9 mouse cellular contexts compared by ENCODE assay signal in genomic region chr2:85123869-85124535, GRCm38 (mm10). TPM values are rescaled to one million over a fixed set of nuclear protein-coding genes. Genes with fewer than 3 reads are reported as not detected.
DNase-seq lines count a peak whose midpoint lies in the region; ATAC-seq lines count a peak whose summit lies in the region.
"Had no signal": no experiment of that assay in that cellular context is flagged by ENCODE, and none has a peak within 500 bp of the region (broad histone marks: within the 10 kb centered on the region; RNA-seq: fewer than 3 reads in every experiment).

No protein-coding gene starts in this region.

- H3K9me3 ChIP-seq in hindbrain, embryonic 13.5 days = no peaks in the 10 kb centered on the region
- no peaks in the 10 kb centered on the region for H3K9me3 ChIP-seq in lung, embryonic 16.5 days (ENCODE audit: control insufficient read depth, low read length)

- H3K4me3 ChIP-seq in hindbrain, embryonic 13.5 days = no peak overlapping the region
- H3K4me3 ChIP-seq in lung, embryonic 16.5 days (ENCODE audit: low read length) = no peak overlapping the region
- H3K4me3 ChIP-seq: myocyte had no signal

- no peaks in the 10 kb centered on the region for H3K27me3 ChIP-seq in hindbrain, embryonic 13.5 days
- no peaks in the 10 kb centered on the region for H3K27me3 ChIP-seq in lung, embryonic 16.5 days (ENCODE audit: control insufficient read depth, insufficient read depth, low read depth, low read length)

- peak; percentile 99 for ATAC-seq in frontal cortex, adult (ENCODE audit: low TSS enrichment)
- ATAC-seq in hindbrain, embryonic 13.5 days (ENCODE audit: low FRiP score) = peak; percentile 93
- peak; percentile 82 for ATAC-seq in lung, embryonic 16.5 days (ENCODE audit: low read depth)

- H3K36me3 ChIP-seq in hindbrain, embryonic 13.5 days = no peaks in the 10 kb centered on the region
- no peaks in the 10 kb centered on the region for H3K36me3 ChIP-seq in lung, embryonic 16.5 days (ENCODE audit: control insufficient read depth, insufficient read depth, low read length)

- no peak overlapping the region for H3K4me2 ChIP-seq in hindbrain, embryonic 13.5 days
- no peak overlapping the region for H3K4me2 ChIP-seq in lung, embryonic 16.5 days (ENCODE audit: low read depth, low read length)

- H3K9ac ChIP-seq in hindbrain, embryonic 13.5 days = no peak overlapping the region
- H3K9ac ChIP-seq in lung, embryonic 16.5 days (ENCODE audit: low read length) = no peak overlapping the region

- DNase-seq in R1 (ENCODE audit: low read depth, low spot score) = peak; percentile 66
- peak; percentile 49 for DNase-seq in cerebellum, adult 9-10 months
- DNase-seq in layer of hippocampus, postnatal 14 days (ENCODE audit: low spot score in 2 of 2) = peak; percentile 80 to 81
- DNase-seq in retina, adult 2 months (ENCODE audit: low read depth, low spot score) = peak; percentile 37
- DNase-seq in urinary bladder, postnatal 36 days (ENCODE audit: low spot score in 2 of 2) = peak; percentile 53 to 62

- H3K4me1 ChIP-seq in hindbrain, embryonic 13.5 days (replicated peaks) = no peaks in the 10 kb centered on the region
- no peaks in the 10 kb centered on the region for H3K4me1 ChIP-seq in lung, embryonic 16.5 days (replicated peaks; ENCODE audit: control insufficient read depth, insufficient read depth, low read length)

- H3K27ac ChIP-seq in hindbrain, embryonic 13.5 days = no peak overlapping the region
- no peak overlapping the region for H3K27ac ChIP-seq in lung, embryonic 16.5 days (ENCODE audit: low read length)

- WGBS in hindbrain, embryonic 13.5 days = 36% methylated on average over 1 of the region's 1 CpGs
- 22% methylated on average over 1 of the region's 1 CpGs for WGBS in lung, embryonic 16.5 days

RNA-seq across cellular contexts. Expression of gene Aplnr, which starts 12.0 kb away (rescaled TPM):
- 31.7 and 39.0 TPM in 2 replicates for polyA plus RNA-seq in hindbrain, embryonic 13.5 days (2015; fragmentation: Nextera tagmentation; extraction: Ambion mirVana)
- total RNA-seq in layer of hippocampus, postnatal 14 days (2021) = 1 to 10 TPM; 6.1 to 8.1 TPM
- 172 and 194 TPM in 2 replicates for polyA plus RNA-seq in lung, embryonic 16.5 days (2015; fragmentation: Nextera tagmentation; extraction: Ambion mirVana)
